Mouse (Mus musculus) lung, embryonic 14.5 days (tissue): ENCODE measurements around the gene Lypd4. TPM values are rescaled to one million over a fixed set of nuclear protein-coding genes. Genes with fewer than 3 reads are reported as not detected.

ENCODE experiments used
- ATAC-seq: fragments of 200-750 bp; cut with Nextera tagmentation; 2 replicates; pipeline ENCODE4 v1.8.0; 2017; ENCODE audit warnings: mild to moderate bottlenecking, moderate TSS enrichment, moderate library complexity; ENCODE audit not compliant: insufficient read depth
- DNase-seq: peaks from one replicate; pipeline ENCODE4 v3.0.0-alpha.2; 2015
- H3K27ac ChIP-seq: fragments of 300-500 bp; sonication (generic); 2 replicates; pipeline ENCODE4 v1.5.1; 2014; ENCODE audit warnings: low read depth, mild to moderate bottlenecking, moderate library complexity
- H3K27me3 ChIP-seq: fragments of 300-500 bp; sonication (generic); 2 replicates; pipeline ENCODE4 v1.6.1; 2014; ENCODE audit warnings: low read length, control low read depth; ENCODE audit not compliant: insufficient read depth
- H3K36me3 ChIP-seq: fragments of 300-500 bp; sonication (generic); 2 replicates; pipeline ENCODE4 v1.6.1; 2014; ENCODE audit warnings: control low read depth; ENCODE audit not compliant: insufficient read depth
- H3K4me1 ChIP-seq: fragments of 300-500 bp; sonication (generic); 2 replicates; pipeline ENCODE4 v1.6.1; 2014; ENCODE audit warnings: antibody characterized with exemption, control low read depth; ENCODE audit not compliant: insufficient read depth
- H3K4me2 ChIP-seq: fragments of 300-500 bp; sonication (generic); 2 replicates; pipeline ENCODE4 v1.6.1; 2014; ENCODE audit warnings: mild to moderate bottlenecking
- H3K4me3 ChIP-seq: fragments of 300-500 bp; sonication (generic); 2 replicates; pipeline ENCODE4 v1.5.1; 2014; ENCODE audit warnings: low read depth, low read length
- H3K9ac ChIP-seq: fragments of 300-500 bp; sonication (generic); 2 replicates; pipeline ENCODE4 v1.6.1; 2014
- H3K9me3 ChIP-seq: fragments of 300-500 bp; sonication (generic); 2 replicates; pipeline ENCODE4 v1.6.1; 2016; ENCODE audit warnings: low read depth, low read length, control low read depth
- CTCF ChIP-seq: IDR thresholded peaks from 2 replicates; pipeline ENCODE4 v1.5.1; 2016; ENCODE audit warnings: antibody characterized with exemption, low read depth
- WGBS: fragments of 180-500 bp; shearing (Covaris S2); extraction: QIAGEN DNeasy Blood & Tissue Kit; methylation state at CpG from one replicate; pipeline ENCODE4 v1.1.7; 2014; 5-methylcytosine and 5-hydroxymethylcytosine counted together
- polyA plus RNA-seq: library from polyadenylated mRNA; unstranded; fragments of >200 nt; fragmentation: Nextera tagmentation; extraction: Ambion mirVana; gene quantifications from 2 replicates; pipeline ENCODE4 v1.2.1, GENCODE M21; 2014

Gene Lypd4
- polyA plus RNA-seq, 1 experiment from 2014 or later, result not detected

DNA sequence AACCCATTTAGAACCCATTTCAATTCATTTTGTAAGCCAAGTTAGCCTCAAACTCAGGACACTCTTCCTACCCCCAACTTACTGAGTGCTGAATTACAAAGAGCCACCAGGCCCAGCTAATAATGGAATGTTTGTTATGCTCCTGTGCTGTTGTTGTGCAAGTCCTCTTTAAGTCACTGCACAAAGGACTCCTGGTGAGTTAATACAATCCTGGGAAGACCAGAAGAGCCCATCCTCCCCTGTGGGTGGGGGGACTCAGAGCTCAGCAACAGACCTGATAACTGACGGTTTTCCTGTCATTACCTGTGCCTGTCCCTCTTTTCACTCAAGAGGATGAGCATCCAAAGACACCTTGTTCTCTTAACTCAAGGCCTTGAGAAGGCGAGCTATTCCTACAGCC lies 9.9 kb upstream of the Lypd4 start:
- Histone ChIP-seq H3K4me1 (no peaks in the 10 kb centered on the region), H3K27me3 (no peaks in the 10 kb centered on the region), H3K4me3 (no peak overlapping the region), H3K27ac (no peak overlapping the region), H3K9me3 (no peaks in the 10 kb centered on the region), H3K4me2 (no peak overlapping the region), H3K36me3 (no peaks in the 10 kb centered on the region), H3K9ac (no peak overlapping the region)
- DNase-seq (no peak), ATAC-seq (no peak)
- TF ChIP-seq CTCF, result no peak
- 36% methylated on average over 2 of the region's 2 CpGs for whole genome bisulfite sequencing

DNA sequence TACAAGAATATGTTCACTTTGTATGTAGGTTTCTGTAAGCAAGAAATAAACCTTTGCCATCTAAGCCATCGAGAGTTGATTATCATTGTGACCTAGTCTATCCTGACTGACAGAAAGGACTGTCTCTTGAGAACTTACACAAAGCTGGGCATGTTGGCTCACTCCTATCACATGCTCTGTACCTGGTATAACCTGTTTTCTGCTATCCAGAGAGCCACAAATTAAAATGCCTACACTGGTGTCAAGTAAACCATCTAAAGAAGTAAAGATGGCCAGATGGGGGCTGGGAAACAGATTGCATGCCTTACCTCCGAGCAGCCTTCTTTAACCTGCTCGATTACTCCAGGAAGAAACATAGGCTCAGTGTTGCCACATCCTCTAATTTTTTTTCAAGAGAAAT lies 7.8 kb upstream of the Lypd4 start:
- Histone ChIP-seq H3K9me3 (no peaks in the 10 kb centered on the region), H3K4me1 (no peaks in the 10 kb centered on the region), H3K36me3 (no peaks in the 10 kb centered on the region), H3K27ac (no peak overlapping the region), H3K4me3 (no peak overlapping the region), H3K9ac (no peak overlapping the region), H3K27me3 (no peaks in the 10 kb centered on the region), H3K4me2 (no peak overlapping the region)
- DNase-seq (no peak), ATAC-seq (no peak)
- no peak for TF ChIP-seq CTCF
- WGBS, result 66% methylated on average over 3 of the region's 3 CpGs

DNA sequence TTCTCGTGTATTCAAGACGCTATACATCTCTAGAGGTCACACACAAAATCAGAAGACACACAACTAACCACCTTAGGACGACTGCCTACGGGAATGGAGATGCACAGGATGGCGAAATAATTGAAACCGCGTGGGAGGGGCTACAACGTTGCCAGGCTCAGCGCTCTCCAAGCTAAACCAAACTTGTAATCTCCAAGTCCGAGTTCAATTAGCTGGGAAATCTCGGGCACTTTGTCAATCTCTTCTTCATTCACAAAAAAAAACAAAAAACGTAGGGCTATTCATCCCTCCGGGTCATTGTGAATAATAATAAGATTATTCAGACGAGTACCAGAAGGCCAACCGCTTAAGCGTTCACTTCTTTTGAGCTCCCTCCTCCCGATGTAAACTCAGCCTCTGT lies 661 bp downstream of the Lypd4 start:
- 64% methylated on average over 17 of the region's 17 CpGs for WGBS
- no peak for DNase-seq
- Histone ChIP-seq H3K36me3 (no peaks in the 10 kb centered on the region), H3K27ac (no peak overlapping the region), H3K4me3 (no peak overlapping the region), H3K27me3 (no peaks in the 10 kb centered on the region; the same call in none of the 2 replicates), H3K4me1 (no peaks in the 10 kb centered on the region), H3K9ac (no peak overlapping the region), H3K4me2 (no peak overlapping the region), H3K9me3 (no peaks in the 10 kb centered on the region)
- no peak for ATAC-seq
- no peak for TF ChIP-seq CTCF

DNA sequence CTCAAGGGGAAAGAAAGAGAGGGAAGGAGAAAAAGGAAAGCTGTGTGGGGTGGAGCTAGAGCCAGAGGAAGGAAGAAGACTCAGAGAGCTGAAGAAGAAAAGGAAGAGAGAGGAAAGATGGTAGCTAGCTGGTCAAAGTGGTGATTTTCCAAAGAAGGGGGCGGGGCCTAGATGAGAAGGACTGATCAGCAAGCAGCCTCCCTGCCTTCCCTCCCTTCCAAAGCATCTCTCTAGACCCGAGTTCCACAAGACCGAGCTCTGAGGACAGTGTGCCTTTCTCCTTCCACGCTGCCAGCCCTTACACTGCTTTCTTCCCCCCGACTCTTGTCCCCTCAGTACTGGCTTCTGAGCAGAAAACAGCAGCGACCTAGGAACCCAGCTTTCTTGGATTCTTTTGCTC lies 5.6 kb downstream of the Lypd4 start:
- H3K9ac ChIP-seq, result no peak overlapping the region
- no peaks in the 10 kb centered on the region for H3K4me1 ChIP-seq
- H3K4me2 ChIP-seq, result no peak overlapping the region
- no peak overlapping the region for H3K27ac ChIP-seq
- DNase-seq (no peak), ATAC-seq (no peak)
- H3K36me3 ChIP-seq, result no peaks in the 10 kb centered on the region
- H3K4me3 ChIP-seq, result no peak overlapping the region
- TF ChIP-seq CTCF, result no peak
- WGBS, result 28% methylated on average over 6 of the region's 6 CpGs
- H3K9me3 ChIP-seq, result no peaks in the 10 kb centered on the region
- H3K27me3 ChIP-seq, result no peaks in the 10 kb centered on the region; the same call in 1 of the 2 replicates

DNA sequence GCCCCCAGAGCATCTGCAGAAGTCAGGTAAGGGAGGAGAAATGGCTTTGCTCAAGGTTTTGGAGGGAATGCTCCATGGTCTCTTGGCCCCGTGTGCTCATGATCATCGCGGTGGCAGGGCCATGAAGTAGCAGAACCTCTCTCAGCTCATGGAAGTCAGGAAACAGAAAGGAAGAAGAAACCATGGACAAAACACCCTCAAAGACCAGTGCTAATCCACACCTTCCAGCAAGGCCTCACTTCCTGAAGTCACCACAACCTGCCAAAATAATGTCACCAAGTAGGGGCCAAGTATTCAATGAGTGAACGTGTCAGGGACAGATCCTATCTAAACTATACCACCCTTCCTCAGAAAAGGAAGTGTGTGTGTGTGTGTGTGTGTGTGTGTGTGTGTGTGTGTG lies 6.9 kb downstream of the Lypd4 start:
- H3K27me3 ChIP-seq, result no peaks in the 10 kb centered on the region
- H3K4me2 ChIP-seq, result no peak overlapping the region
- H3K36me3 ChIP-seq, result no peaks in the 10 kb centered on the region
- H3K4me1 ChIP-seq, result no peaks in the 10 kb centered on the region
- ATAC-seq, result no peak
- no peak for DNase-seq
- 73% methylated on average over 4 of the region's 4 CpGs for WGBS
- H3K27ac ChIP-seq, result no peak overlapping the region
- no peak overlapping the region for H3K4me3 ChIP-seq
- no peak for TF ChIP-seq CTCF
- no peaks in the 10 kb centered on the region for H3K9me3 ChIP-seq
- no peak overlapping the region for H3K9ac ChIP-seq

DNA sequence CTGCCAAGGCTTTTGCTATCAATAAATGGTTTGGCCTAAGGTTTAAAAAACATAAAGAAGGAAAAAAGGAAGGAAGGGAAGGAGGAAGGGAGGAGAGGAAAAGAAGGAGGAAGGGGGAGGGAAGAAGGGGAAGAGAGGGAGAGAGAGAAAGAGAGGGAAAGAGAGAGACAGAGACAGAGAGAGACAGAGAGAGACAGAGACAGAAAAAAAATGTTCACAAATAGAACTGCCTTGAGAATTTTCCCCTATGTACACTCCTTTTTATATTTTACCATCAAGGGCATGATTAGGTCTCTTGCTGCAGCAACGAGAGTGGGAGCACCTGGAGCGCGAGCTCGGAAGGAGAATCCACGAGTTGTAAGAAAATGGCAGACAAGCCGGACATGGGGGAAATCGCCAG lies 7.8 kb downstream of the Lypd4 start, which contains the start of gene Gm9844:
Gm9844 (plus strand) TSS at position 301 of the 400 bp plus-strand sequence.
- no peak for ATAC-seq

DNA sequence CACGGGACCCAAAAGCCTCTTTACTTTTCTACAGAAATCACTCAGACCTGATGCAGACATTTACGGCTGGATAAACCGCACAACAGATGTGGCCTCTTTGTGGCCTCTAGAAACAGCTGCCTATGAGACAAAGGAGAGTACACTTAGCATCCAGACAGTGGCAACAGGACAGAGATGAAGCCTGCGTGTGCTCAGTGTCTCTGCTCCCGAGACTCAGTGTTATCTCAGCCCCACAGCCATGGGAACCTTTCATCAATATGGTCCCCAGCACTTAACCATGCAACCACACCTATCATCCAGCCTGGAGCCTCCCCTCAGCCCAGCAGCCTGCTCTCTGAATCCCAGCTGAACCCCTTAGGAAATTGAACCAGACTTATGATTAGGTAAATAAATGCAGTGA lies 10.5 kb downstream of the Lypd4 start:
- DNase-seq, result no peak
- Histone ChIP-seq H3K4me1 (no peaks in the 10 kb centered on the region), H3K36me3 (no peaks in the 10 kb centered on the region), H3K4me3 (no peak overlapping the region), H3K27me3 (no peaks in the 10 kb centered on the region), H3K9me3 (no peaks in the 10 kb centered on the region), H3K9ac (no peak overlapping the region), H3K4me2 (no peak overlapping the region), H3K27ac (no peak overlapping the region)
- TF ChIP-seq CTCF, result no peak
- 66% methylated on average over 5 of the region's 5 CpGs for WGBS
- ATAC-seq, result no peak

More for the DNA sequence above, 7.8 kb downstream of the Lypd4 start, which contains the start of gene Gm9844:
- Histone ChIP-seq H3K9me3 (no peaks in the 10 kb centered on the region), H3K27me3 (no peaks in the 10 kb centered on the region), H3K4me3 (no peak within 1 kb of the TSS), H3K4me1 (no peaks in the 10 kb centered on the region), H3K9ac (no peak within 1 kb of the TSS), H3K4me2 (no peak within 1 kb of the TSS), H3K27ac (no peak within 1 kb of the TSS), H3K36me3 (no peaks in the 10 kb centered on the region)
- no peak for DNase-seq
- TF ChIP-seq CTCF, result no peak
- WGBS, result 78% methylated on average over 7 of the region's 7 CpGs
